Comparison of ENCODE assay signal across 15 mouse cellular contexts in the genomic region with DNA sequence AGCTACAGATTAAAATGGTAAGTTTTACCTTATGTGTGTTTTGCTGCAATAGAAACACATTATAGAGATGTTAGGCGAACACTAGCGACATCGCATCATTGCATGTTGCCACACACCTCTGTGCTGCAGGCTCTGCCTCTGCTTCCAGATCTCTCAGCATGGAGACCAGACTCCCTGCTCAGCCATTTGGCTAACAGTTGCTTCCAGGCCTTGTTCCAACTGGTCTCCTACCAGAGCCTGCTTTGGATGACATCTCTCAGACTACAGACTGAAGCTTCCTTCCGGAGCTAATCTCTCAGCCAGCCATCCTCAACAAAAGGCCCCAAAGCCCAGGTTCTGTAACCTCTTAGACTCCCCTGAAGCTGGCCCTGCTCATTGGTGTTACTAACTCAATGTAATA.
A peak's percentile ranks its signal among the peaks of the same experiment; 100 is the strongest.
DNase-seq lines count a peak whose midpoint lies in the region; ATAC-seq lines count a peak whose summit lies in the region.
"Had no signal": no experiment of that assay in that cellular context is flagged by ENCODE, and none has a peak within 500 bp of the region (broad histone marks: within the 10 kb centered on the region; RNA-seq: fewer than 3 reads in every experiment).

No protein-coding gene starts in this region.

- DNase-seq in forebrain, embryonic 14.5 days (ENCODE audit: low spot score) = peak; percentile 22
- no peak for DNase-seq in forebrain, embryonic 10.5 days (ENCODE audit: extremely low spot score, low spot score)
- peak; percentile 60 for DNase-seq in left cerebral cortex, postnatal 4 days
- no peak for DNase-seq in left cerebral cortex, adult 18-20 months (ENCODE audit: low spot score in 2 of 2)
- DNase-seq in cerebellum, postnatal 10 days = peak; percentile 88 to 91
- DNase-seq in skeletal muscle tissue, adult 2 months (ENCODE audit: low read depth, low spot score) = peak; percentile 43
- DNase-seq in right cerebral cortex, postnatal 4 days = no peak
- no peak for DNase-seq in ovary, postnatal 10 days (ENCODE audit: low spot score)
- DNase-seq: adrenal gland, postnatal 36 days; kidney, adult 11 months; kidney, postnatal 25 days; lung, embryonic 14.5 days had no signal

- H3K4me1 ChIP-seq in forebrain, embryonic 14.5 days (ENCODE audit: control insufficient read depth, insufficient read depth, low read length) = no peaks in the 10 kb centered on the region
- no peaks in the 10 kb centered on the region for H3K4me1 ChIP-seq in forebrain, embryonic 10.5 days
- H3K4me1 ChIP-seq: hindbrain, embryonic 10.5 days; neural tube, embryonic 13.5 days had no signal

- no peak overlapping the region for H3K27ac ChIP-seq in forebrain, embryonic 14.5 days (ENCODE audit: low read depth, low read length)
- H3K27ac ChIP-seq in forebrain, embryonic 10.5 days = no peak overlapping the region
- H3K27ac ChIP-seq: heart, embryonic 13.5 days; hindbrain, embryonic 10.5 days; neural tube, embryonic 13.5 days had no signal

- no peaks in the 10 kb centered on the region for H3K27me3 ChIP-seq in forebrain, embryonic 14.5 days (replicated peaks; ENCODE audit: control insufficient read depth, insufficient read depth, low read length)
- H3K27me3 ChIP-seq in forebrain, embryonic 10.5 days (ENCODE audit: poor library complexity, severe bottlenecking) = no peaks in the 10 kb centered on the region
- H3K27me3 ChIP-seq: heart, embryonic 13.5 days; neural tube, embryonic 13.5 days had no signal

- H3K4me3 ChIP-seq in forebrain, embryonic 14.5 days (ENCODE audit: low read depth, low read length) = no peak overlapping the region
- no peak overlapping the region for H3K4me3 ChIP-seq in forebrain, embryonic 10.5 days
- H3K4me3 ChIP-seq: heart, embryonic 13.5 days; hindbrain, embryonic 10.5 days; neural tube, embryonic 13.5 days had no signal

- no peak overlapping the region for H3K4me2 ChIP-seq in forebrain, embryonic 14.5 days (ENCODE audit: low read length)
- H3K4me2 ChIP-seq: heart, embryonic 13.5 days; lung, embryonic 14.5 days; neural tube, embryonic 13.5 days had no signal

- WGBS in forebrain, embryonic 14.5 days = 82% methylated on average over 4 of the region's 4 CpGs
- 89% methylated on average over 4 of the region's 4 CpGs for WGBS in forebrain, embryonic 10.5 days

- no peaks in the 10 kb centered on the region for H3K36me3 ChIP-seq in forebrain, embryonic 14.5 days (ENCODE audit: control insufficient read depth, insufficient read depth, low read length)
- no peaks in the 10 kb centered on the region for H3K36me3 ChIP-seq in forebrain, embryonic 10.5 days (replicated peaks)
- H3K36me3 ChIP-seq: heart, embryonic 13.5 days; hindbrain, embryonic 10.5 days; neural tube, embryonic 13.5 days had no signal

- intact Hi-C loops in left cerebral cortex, postnatal 4 days (cut with DNase I) = no loop called here

- ATAC-seq in forebrain, embryonic 14.5 days = no peak

- H3K9ac ChIP-seq in forebrain, embryonic 14.5 days (ENCODE audit: low read length) = no peak overlapping the region
- H3K9ac ChIP-seq: heart, embryonic 13.5 days; lung, embryonic 14.5 days; neural tube, embryonic 13.5 days had no signal

- no peaks in the 10 kb centered on the region for H3K9me3 ChIP-seq in forebrain, embryonic 14.5 days (replicated peaks; ENCODE audit: control insufficient read depth, low read length)
- no peaks in the 10 kb centered on the region for H3K9me3 ChIP-seq in forebrain, embryonic 10.5 days
- H3K9me3 ChIP-seq: heart, embryonic 13.5 days; hindbrain, embryonic 10.5 days; neural tube, embryonic 13.5 days had no signal

Comparison
In these comparisons a context has a peak if more than half of its experiments do, and no peak if none do; other contexts are left out.
1. DNase-seq: peak in forebrain, embryonic 14.5 days (single experiment), left cerebral cortex, postnatal 4 days (single experiment), cerebellum, postnatal 10 days (2 of 2) and skeletal muscle tissue, adult 2 months (single experiment); none in forebrain, embryonic 10.5 days (single experiment), left cerebral cortex, adult 18-20 months (0 of 2), right cerebral cortex, postnatal 4 days (single experiment) and ovary, postnatal 10 days (single experiment).